Mouse (Mus musculus) ovary, postnatal 10 days (tissue): ENCODE measurements around the gene Magi2.
"Not testable (repeated sequence)": the region's sequence is repeated elsewhere in the genome, so short reads cannot be mapped to it uniquely, and the experiment has no call there.

Experiments
- DNase-seq: peaks from one replicate; pipeline ENCODE4 v3.0.0; 2022; ENCODE audit warnings: low spot score

The Magi2 gene

DNA sequence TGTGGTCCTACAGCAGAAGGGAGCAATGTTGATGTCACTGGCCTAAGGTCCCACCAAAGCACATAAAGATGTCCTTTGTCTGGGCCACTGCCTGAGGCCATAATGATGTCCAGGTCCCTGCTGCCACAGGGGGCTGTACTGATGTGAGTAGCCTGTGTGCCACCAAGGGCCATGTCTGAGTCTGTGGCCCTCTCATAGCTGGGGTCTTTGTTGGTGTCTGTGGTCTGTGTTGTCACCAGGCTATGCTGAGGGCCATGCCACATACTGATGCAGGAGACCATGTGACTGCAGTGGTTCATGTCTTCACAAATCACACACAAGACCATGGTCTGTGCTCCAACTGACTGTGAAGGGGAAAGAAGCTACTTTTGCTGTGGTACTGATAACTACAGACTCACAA lies 1015.7 kb downstream of the Magi2 start:
- no peak for DNase-seq

DNA sequence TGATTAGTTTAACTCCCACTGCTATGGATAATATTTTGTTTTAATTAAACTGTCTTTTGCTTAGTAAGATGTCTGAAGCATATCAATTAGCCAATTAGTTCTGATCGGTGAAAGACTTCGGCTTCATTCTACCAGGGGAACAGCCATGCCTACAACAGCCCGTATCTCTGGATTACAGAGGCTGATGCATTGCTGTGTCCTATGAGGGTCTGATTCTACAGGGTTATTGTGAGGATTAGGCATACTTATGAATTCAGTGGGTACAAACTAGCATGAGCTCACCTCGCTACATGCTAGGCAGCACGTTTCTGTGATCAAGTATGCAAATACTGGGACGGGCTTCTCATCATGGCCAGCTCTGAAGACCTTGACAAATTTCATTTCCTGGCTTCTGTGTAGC lies 1022.5 kb downstream of the Magi2 start:
- DNase-seq: no peak

DNA sequence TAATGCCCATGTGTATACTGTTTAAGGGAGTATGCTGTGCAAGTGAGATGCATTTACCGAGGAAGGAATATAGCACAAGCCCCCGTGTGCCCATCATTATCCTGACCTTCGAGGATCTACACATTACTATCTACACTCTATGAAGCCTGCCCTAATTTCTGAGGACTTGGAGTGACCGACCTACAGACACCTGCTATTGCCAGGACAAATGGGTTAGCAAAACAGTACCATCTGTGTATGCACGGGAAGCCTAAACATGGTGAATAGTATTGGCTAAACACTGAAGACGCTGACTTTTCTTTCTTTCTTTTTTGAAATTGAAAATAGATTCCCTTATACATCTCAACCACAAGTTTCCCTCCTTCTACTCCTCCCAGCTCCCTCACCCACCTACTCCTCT lies 1024.7 kb downstream of the Magi2 start:
- DNase-seq: no peak

DNA sequence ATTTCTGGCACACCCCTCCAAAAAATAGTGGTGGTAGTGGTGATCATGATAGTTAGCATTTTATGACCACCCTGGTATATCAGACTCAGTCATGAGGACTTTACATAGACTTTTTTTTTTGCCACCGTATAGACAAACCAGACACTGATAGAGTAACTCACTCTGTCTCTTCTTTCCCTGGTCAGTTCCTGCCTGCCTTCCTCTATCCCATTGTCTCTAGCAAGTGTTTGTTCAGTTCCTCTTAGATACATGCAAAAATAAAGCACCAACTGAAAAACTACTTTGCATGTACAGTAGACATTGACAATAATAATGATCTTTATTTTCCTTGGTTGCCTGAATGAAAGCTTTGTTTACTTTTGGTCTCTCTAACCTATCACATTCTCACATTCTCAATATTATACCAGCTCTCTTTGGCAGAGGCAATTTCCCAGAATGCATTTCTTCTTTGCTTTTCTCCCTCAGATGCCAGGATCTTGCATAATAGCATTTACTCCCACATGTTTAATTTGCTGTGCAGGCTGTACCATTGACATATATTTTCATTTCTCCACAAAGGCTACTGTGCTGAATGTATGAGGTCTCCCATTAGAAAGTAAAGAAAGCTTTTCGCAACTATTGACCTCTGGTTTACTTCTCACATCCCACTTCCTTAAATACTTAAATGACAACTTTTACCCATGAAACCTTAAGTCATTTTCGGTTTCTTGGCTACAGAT lies 1029.5 kb downstream of the Magi2 start:
- DNase-seq: no peak

DNA sequence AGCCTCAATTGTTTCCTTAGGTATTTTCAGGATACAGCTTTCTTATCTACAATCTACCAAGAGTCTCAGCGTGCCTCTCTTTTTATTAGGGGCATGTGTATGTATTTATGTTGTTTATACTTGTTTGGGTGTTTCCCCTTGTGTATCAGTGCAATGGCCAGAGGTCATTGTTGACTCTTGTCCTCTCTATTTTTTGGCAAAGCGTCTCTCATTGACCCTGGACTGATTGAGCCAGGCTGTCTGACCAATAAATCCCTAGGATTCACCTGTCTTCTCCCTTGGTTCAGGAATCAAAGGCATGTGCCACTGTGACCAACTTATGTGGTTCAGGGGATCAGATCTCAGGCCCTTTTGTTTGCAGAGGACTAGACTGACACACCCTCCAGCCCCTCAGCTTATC lies 1030.1 kb downstream of the Magi2 start:
- DNase-seq: no peak

DNA sequence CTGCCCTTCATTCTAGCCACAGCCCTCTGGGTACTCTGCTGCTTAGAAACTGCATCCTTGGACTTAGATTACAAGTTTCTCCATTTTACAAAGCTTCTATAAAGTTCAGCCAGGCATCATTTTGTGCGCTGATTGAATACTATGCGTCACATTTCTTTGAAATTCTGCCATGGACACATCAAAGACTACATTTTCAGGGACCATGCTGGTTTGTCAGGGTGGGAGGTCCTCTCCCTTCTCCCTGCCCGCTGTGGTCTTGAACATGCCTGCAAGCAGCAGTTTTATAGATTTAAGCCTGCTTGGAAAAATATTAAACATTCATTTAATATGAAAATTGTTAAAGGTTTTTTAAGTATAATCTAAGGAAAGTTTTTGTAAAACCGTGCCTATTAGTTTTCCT lies 1030.6 kb downstream of the Magi2 start:
- DNase-seq: no peak

DNA sequence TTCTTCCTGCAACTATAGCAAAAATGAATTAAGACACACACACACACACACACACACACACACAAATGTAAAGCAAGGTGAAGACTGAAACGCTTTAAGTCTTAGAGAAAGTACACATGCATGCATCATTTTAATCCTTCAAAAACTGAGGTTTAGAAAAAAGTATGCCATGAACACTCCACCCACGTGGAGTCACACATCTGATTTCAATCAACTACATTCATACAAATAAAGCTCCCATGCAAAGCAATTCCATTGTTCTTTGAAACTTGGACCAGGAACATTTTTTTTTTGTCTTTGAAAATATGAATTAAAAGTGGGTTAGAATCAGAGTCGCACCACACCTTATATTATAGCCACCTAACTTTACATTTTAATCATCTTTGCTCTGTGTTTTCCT lies 1032.9 kb downstream of the Magi2 start:
- DNase-seq: no peak

DNA sequence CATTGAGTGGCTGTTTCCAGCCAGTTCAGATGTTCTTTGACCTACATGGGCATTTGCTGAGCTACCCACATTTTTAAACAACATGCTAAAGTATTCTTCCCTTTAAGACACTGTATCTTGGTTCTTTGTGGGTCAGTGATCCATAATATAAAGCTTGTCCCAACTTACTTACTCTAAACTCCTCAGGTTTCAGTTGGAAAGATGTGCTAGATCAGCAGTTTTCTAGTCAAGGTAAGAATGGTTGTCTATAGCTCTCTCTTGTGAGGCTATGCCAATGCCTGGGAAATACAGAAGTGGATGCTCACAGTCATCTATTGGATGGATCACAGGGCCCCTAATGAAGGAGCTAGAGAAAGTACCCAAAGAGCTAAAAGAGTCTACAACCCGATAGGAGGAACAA lies 1045.8 kb downstream of the Magi2 start:
- DNase-seq: not testable (repeated sequence)

DNA sequence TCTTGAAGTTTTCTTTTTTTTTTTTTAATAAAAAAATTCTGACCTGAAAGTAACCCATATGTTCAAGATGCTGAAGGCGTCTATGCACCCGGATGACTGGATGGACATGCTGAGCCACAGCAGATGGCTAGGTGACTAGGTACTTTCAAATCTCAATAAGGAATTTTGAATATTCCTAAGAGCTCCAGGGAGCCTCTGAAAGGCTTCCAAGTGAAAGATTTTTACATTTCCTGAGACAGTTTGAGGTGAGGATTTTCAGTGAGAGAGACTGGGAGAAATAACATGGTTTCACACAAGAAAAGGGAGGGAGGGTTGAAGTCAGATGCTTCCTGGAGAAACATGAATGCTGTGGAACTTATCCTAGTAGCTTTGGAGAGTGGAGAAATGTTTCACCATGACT lies 1048.8 kb downstream of the Magi2 start:
- no peak for DNase-seq

DNA sequence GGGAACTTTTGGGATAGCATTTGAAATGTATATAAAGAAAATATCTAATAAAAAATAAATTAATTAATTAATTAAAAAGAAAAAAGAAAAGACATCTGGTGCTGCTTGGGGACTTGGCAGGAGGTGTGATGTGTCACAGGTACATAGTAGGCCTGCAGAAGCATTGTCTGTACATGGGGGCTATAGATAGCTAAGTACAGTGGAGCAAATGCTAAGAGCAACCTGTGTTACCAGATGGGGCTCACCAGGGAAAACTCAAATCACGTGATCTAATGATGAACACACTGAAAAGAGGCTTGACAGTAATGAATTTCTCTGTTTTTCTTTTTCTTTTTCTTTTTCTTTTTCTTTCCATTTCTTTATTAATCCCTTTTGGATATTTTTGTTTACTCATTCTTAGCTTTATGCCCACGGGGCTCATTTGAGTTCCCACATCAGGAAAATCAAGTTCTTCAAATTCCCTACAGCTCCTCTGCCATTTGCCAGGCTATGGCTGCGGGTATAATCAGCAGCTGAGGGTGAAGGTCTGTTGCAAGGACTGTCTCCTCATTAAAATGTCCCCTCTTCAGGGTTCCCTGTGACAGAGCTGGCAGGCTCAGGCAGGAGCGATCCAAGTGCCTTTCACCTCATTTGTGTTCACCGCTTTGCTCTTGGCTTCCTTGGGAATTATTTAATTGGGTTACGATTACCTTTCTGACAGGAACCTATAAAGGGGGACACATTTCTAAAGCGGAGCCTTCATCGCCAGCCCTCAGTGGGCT lies 1058.4 kb downstream of the Magi2 start:
- no peak for DNase-seq

DNA sequence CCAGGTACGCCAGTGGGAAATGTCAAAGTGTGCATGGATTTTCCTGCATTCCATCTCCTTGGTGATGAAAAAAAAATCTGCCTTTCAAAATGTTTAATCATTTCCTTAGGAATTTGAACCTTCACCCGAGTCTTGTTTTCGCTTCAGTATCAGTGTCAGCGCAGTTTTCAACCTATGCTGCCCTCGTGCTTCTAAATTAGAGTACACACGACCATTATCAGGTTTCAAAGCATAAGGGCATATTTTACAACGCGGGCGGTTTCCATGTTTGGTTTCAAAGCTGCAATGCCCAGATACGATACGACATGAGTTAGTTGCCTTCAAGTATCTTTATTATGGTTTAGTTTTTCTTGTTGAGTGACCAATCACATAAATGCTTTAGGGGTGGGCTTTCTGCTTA lies 1067.7 kb downstream of the Magi2 start:
- DNase-seq: no peak

DNA sequence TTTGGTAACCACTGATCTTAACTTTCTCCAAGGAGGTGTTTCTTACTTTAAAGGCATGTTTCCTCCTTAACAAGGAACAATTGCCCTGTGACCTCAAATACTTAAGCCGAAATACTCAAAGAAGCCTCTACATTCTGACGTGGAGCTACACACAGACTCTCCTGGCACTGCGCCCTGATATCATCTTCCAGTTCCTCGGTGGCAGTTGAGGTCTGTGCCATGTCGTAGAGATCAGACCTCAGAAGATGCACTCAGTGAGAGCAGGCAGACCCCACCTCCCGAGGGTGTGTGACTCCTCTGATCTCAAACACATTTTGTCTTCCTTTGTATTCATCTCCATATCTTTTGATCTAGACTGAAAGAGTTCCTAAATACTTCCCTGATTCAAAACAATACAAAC lies 1073.0 kb downstream of the Magi2 start:
- no peak for DNase-seq

DNA sequence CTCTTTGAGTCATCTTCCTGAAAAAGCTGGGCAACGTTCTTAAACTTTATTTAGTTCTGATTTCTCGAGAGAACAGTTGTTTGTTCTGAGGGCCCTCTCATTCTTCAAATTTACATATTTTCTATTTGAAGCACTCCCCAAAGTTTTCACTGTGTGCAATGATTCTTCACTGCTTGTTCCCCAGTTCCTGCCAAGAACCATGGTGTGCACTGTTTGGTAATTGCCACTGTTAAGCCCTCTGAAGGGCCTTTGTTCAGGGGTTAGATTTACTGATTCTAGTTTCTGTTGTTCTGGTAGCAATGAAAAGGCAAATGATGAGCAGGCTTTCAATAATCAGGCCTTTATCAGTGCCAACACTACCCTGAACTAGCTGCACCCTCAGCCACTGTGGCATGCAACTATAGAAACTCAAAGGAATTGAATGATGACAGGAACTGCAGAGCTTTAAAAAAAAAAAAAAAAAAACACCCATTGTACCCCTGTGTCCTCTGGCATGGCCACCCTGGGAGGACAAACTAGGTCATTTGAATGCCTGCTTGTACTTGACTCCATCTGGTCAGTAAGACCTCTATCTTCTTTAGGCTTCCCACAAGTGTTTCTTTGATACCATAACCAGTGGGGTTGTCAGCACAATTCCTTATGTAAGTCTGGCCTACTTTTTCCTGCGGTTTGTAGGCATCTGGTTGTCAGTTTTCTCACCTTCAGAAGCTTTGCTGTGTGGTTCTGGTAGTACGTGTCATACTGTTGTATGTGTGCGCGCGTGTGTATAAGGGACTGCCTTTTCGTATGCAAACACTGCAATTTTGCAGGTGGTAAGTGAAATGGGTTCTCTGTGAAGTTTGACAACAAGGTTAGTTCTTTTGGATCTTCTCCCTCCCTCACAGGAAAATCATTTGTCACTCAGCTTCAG lies 1076.5 kb downstream of the Magi2 start:
- DNase-seq: no peak

DNA sequence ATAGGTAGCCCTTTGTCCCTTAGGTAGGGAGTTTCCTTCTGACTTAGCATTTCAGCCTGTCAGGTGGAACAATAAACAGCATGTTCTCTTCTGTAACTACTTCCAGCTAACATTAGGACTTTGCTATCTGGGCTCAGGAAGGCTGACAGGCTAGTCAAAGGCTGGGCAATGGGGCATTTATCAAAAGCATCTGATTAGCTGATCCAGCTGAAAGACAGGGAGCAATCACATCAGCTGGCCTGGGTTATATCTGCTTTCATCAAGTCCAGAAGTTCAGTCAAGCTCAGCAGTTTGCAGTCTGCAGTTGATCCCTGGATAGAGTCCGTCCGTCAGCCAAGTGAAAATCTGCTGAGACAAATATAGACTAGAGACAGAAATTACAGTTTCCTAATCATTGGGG lies 1094.1 kb downstream of the Magi2 start:
- no peak for DNase-seq

DNA sequence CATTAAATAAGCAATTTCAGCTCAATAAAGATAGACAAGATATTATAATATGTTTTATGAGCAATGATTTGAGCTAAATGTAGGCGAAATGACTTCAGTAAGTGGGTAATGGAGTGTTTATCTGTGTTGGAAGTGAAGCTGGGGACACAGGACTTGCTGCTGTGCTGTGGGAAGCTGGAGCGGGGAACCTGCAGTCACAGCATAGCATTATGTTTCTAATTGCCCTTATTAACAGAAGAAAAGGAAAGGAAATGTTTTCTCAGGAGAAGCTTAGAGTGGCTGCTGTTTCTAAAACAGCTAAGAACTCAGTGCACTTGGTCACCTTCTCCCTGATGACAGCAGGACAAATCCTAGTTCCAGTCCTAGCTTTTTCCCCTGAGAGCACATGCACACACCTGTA lies 1098.5 kb downstream of the Magi2 start:
- no peak for DNase-seq

DNA sequence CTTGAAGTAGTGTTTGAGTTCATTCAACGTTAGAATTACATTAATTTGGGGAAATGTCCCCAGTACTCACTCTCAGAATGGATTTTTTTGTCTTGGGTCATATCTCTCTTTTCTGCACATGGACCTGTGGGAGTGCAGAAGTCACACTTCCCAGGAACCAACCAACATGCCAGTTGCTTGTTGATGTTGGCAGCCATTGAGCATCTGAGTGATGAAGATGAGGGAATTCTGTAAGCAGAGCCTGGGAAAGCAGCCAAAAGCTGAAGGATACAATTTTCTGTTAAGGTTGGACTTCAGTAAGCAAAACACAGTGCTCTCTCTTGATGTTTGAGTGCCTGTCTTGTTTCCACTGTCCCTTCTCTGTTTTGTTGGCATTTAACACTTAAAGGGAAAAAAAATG lies 1102.1 kb downstream of the Magi2 start:
- DNase-seq: no peak

DNA sequence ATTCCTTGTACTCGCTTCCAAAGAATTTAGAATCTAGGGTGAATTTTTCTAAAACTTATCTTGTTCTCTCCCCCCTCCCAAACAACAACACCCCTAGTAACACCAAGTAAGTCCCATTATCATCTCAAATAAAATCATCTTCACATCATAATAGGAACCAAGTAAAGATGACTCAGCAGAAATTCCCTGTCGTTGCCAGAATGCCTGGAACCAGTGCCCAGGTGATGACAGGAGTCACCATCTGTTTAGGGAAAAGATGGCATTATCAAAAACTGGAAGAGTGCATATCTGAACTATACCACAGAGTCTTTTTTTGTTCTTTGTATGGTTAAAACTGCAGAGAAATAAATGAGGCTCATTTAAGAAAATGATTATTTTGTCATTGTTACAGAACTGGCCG lies 1103.2 kb downstream of the Magi2 start:
- no peak for DNase-seq

DNA sequence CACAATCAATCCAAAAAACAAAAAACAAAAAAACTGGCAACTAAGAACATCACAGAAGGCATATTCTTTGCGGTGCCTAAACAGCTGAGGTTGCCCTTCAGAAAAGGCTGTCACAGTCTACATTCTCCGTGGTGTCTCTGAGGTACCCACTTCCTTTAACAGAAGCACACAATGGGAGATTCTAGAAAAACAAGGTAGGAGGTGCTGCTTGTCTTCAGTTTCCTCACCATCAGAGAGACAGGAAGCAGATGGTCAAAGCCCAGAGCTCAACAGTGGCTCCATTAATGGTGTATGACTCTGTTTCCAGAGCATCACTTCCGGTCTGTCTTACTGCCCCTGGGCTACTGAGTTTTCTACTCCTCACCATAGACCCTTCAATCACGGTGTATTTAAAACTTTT lies 1105.7 kb downstream of the Magi2 start:
- DNase-seq: no peak

DNA sequence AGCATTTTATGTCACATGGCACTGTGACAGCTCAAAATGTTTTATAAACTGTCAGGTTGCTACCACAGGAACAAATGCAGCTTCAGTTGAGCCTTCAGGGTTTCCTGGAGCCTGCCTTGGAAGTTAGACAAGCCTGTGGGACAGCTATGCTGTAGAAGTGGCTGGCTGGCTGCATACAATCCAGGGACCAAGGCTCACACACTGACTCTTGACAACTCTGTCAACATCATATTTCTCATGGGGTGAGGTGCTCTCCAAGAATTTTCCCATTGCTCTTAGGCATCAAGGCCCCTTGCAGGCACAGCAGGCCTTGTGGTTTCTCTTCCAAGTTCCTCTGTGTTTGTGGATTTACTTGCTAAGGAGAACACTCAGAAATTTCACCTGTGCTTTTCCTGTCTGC lies 1107.7 kb downstream of the Magi2 start:
- no peak for DNase-seq

DNA sequence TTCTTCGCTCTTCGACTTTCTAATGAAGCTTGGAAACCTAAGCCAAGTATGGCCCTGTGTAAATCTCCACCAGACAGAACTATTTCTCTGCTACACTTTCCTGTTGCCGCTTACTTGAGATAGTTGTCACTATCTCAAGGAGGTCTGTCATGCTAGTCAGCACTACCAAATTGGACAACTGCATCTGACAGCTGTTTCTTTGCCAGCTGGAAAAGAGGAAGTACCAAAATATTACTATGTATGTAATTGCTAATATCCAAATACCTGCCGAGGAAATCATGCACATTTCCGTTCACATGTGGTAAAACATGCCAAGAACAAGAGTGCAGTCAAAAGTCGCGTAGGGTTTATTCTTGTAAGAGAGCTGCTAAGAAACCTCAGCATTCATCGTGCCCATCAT lies 1126.1 kb downstream of the Magi2 start:
- DNase-seq: no peak

DNA sequence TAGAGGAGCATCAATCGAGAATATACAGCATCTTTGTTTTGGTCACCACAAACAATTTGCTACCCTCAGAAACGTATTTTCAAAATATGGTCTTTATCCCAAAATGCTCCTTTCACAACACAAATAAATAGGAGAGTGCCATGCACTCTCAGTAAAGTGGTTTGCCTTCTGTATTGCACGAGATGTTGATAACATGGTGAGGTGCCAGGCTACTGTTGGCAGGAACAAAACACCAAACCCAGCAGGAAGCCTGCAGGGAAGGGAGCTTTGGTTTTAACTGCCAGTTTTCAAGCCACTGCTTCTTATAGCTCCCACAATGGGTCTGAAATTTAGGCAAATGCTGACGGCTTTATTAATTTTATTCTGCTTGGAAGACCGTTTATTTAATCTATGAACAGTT lies 1131.6 kb downstream of the Magi2 start:
- no peak for DNase-seq

DNA sequence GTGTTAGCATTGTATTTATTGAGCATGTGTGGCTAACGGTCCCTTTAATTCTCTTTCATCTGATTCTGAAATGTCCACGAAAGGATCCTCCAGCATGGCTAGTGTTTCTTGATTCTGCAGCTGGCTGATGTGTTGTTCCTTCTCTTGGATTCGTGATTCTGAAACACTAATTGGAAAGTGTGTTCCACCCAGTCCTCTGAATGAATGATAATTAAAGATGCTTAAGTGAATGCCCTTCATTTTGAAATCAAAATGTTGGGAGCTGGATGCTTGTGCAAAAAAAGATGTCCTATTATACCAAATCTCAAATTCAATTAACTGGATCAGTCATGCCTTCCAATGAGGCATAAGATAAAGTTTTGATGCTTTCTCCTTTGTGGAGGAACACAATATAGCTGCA lies 1132.2 kb downstream of the Magi2 start:
- DNase-seq: no peak

DNA sequence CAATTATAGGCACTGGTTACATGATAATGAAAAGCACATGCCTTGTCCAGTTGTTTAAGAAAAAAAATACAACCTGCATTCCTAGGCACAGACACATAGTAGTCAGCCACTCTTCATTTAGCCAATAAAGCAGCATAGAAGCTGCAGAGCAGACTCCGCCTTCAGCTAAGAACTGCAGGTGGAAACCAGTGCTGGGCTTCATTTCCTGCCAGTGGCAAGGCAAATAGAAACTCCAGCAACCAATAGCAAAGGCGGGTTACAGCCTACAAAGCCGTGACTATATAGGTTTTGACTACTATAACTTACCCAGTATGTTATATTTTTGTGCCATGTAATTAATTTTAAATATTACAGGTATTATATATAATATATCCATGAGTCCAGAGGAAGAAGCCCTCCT lies 1135.3 kb downstream of the Magi2 start:
- DNase-seq: no peak
